Mouse (Mus musculus) ES-E14 (cell line): ENCODE results near the gene Gm10428. TPM values are rescaled to one million over a fixed set of nuclear protein-coding genes. Genes with fewer than 3 reads are reported as not detected.
A peak's percentile ranks its signal among the peaks of the same experiment; 100 is the strongest.

Experiments used
- DNase-seq: peaks from one replicate; pipeline ENCODE4 v3.0.0-alpha.2; 2013; ENCODE audit warnings: low read depth, low spot score
- H3K27ac ChIP-seq: 2 replicates; pipeline ENCODE4 v1.5.1; 2012; ENCODE audit warnings: low read depth, mild to moderate bottlenecking, low read length, moderate library complexity, mixed read lengths; ENCODE audit not compliant: poor library complexity, insufficient read depth, severe bottlenecking
- H3K36me3 ChIP-seq: 2 replicates; pipeline ENCODE4 v1.6.1; 2012; ENCODE audit warnings: mild to moderate bottlenecking, low read length, moderate library complexity, mixed read lengths; ENCODE audit not compliant: control insufficient read depth, poor library complexity, insufficient read depth, severe bottlenecking
- H3K4me1 ChIP-seq, 2 experiments: fragments of 150-350 bp in 1 of 2; sonication (generic) in 1 of 2; 2 replicates each; pipeline ENCODE4 v1.6.1; 2012; ENCODE audit warnings: low read length in 2 of 2, mild to moderate bottlenecking in 1 of 2, mixed read lengths in 1 of 2; ENCODE audit not compliant: control insufficient read depth in 2 of 2, insufficient read depth in 2 of 2, poor library complexity in 1 of 2
- H3K4me3 ChIP-seq, 2 experiments: fragments of 150-350 bp in 1 of 2; sonication (generic) in 1 of 2; 2 replicates each; pipeline ENCODE4 v1.5.1; 2012; ENCODE audit warnings: low read length in 2 of 2, low read depth in 1 of 2, mild to moderate bottlenecking in 1 of 2, mixed read lengths in 1 of 2; ENCODE audit not compliant: insufficient read depth in 1 of 2, poor library complexity in 1 of 2, severe bottlenecking in 1 of 2
- H3K9ac ChIP-seq: 2 replicates; pipeline ENCODE4 v1.6.1; 2012; ENCODE audit warnings: low read depth, mild to moderate bottlenecking, low read length, mixed read lengths; ENCODE audit not compliant: poor library complexity, insufficient read depth, severe bottlenecking
- H3K9me3 ChIP-seq: fragments of 150-350 bp; sonication (generic); 2 replicates; pipeline ENCODE4 v1.6.1; 2012; ENCODE audit warnings: low read depth, mild to moderate bottlenecking, low read length; ENCODE audit not compliant: control insufficient read depth, insufficient read depth
- CHD2 ChIP-seq: IDR thresholded peaks from 2 replicates; pipeline ENCODE4 v1.6.1; 2014; ENCODE audit warnings: mild to moderate bottlenecking, low read depth, low read length, inconsistent platforms
- HCFC1 ChIP-seq: IDR thresholded peaks from 2 replicates; pipeline ENCODE4 v1.6.1; 2012; ENCODE audit warnings: low read length, inconsistent platforms, borderline replicate concordance; ENCODE audit not compliant: insufficient read depth
- MAFK ChIP-seq: IDR thresholded peaks from 2 replicates; pipeline ENCODE4 v1.6.1; 2014; ENCODE audit warnings: mild to moderate bottlenecking, low read depth, low read length, inconsistent platforms; ENCODE audit not compliant: insufficient read depth
- ZC3H11A ChIP-seq: IDR thresholded peaks from 2 replicates; pipeline ENCODE4 v1.6.1; 2012; ENCODE audit warnings: low read depth, mild to moderate bottlenecking, inconsistent platforms, low read length, borderline replicate concordance
- ZNF384 ChIP-seq: IDR thresholded peaks from 2 replicates; pipeline ENCODE4 v1.6.1; 2012; ENCODE audit warnings: low read depth, low read length, inconsistent platforms
- in situ Hi-C, 2 experiments: fragments of 600-800 bp; cut with MboI; formaldehyde crosslinking; loops; one replicate each; pipeline ENCODE4 v1.15.1; 2025; ENCODE audit warnings: low sequenced_read_pairs in 2 of 2, inconsistent platforms in 1 of 2; ENCODE audit not compliant: unreplicated experiment in 2 of 2
- total RNA-seq: library from RNA; depleted of rRNA; stranded (reverse); fragments of 300-350 nt; gene quantifications from 2 replicates; pipeline ENCODE4 v1.2.3, GENCODE M21; 2012

The Gm10428 gene
- total RNA-seq, 1 experiment: not detected

- H3K9me3 ChIP-seq: no peaks in the 10 kb centered on the region
- no peak for TF ChIP-seq ZNF384
- in situ Hi-C loops: no loop called here
- no peak within 1 kb of the TSS for H3K27ac ChIP-seq
- no peaks in the 10 kb centered on the region for H3K36me3 ChIP-seq
- peak; percentile 81 for DNase-seq
- H3K9ac ChIP-seq: peak within 1 kb of the TSS; percentile 70
- 0 out of 4 replicates have a peak, but pooled peaks cover 0 to 2% of the 10 kb centered on the region in 2 experiments for H3K4me1 ChIP-seq
- H3K4me3 ChIP-seq: peak within 1 kb of the TSS; percentile 69
Observed at GRCm38 (mm10) chr11:62731311-62732021, 21.4 kb upstream of the Gm10428 start, which contains the start of gene Zfp287. TSS of gene Zfp287 (minus strand) at chr11:62731905.

GRCm38 (mm10) chr11:62732022-62732387 is 20.9 kb upstream of the Gm10428 start:
- no peaks in the 10 kb centered on the region for H3K9me3 ChIP-seq
- H3K27ac ChIP-seq: no peak overlapping the region
- in situ Hi-C loops: no loop called here
- no peak for DNase-seq
- TF ChIP-seq MAFK (no peak), CHD2 (no peak)
- 0 out of 4 replicates have a peak, but pooled peaks cover 0 to 2% of the 10 kb centered on the region in 2 experiments for H3K4me1 ChIP-seq
- no peak overlapping the region for H3K4me3 ChIP-seq
- H3K36me3 ChIP-seq: no peaks in the 10 kb centered on the region
- H3K9ac ChIP-seq: no peak overlapping the region

GRCm38 (mm10) chr11:62732665-62733064 is 20.2 kb upstream of the Gm10428 start:
- Histone ChIP-seq H3K9me3 (no peaks in the 10 kb centered on the region), H3K36me3 (no peaks in the 10 kb centered on the region), H3K4me1 (0 out of 4 replicates have a peak, but pooled peaks cover 0 to 2% of the 10 kb centered on the region in 2 experiments), H3K27ac (no peak overlapping the region), H3K9ac (no peak overlapping the region), H3K4me3 (no peak overlapping the region)
- no peak for DNase-seq
- no peak for TF ChIP-seq MAFK
- no peak for TF ChIP-seq ZC3H11A
- TF ChIP-seq ZNF384: no peak
- TF ChIP-seq CHD2: no peak
- TF ChIP-seq HCFC1: no peak
- in situ Hi-C loops: no loop called here

GRCm38 (mm10) chr11:62741186-62741585 is 11.7 kb upstream of the Gm10428 start:
- DNase-seq: no peak
- no peaks in the 10 kb centered on the region for H3K36me3 ChIP-seq
- H3K4me1 ChIP-seq: no peaks in the 10 kb centered on the region
- no peak overlapping the region for H3K27ac ChIP-seq
- H3K9ac ChIP-seq: no peak overlapping the region
- no peaks in the 10 kb centered on the region for H3K9me3 ChIP-seq
- H3K4me3 ChIP-seq: no peak overlapping the region
- TF ChIP-seq MAFK (no peak), CHD2 (no peak), ZC3H11A (no peak), ZNF384 (no peak), HCFC1 (no peak)
- in situ Hi-C loops: loop anchor here in 1 of 2 experiments (10.0 kb wide), 1 partner anchor 414 kb away; no protein-coding TSS in a partner anchor

GRCm38 (mm10) chr11:62742261-62742957 is 10.5 kb upstream of the Gm10428 start:
- H3K9ac ChIP-seq: no peak overlapping the region
- H3K36me3 ChIP-seq: no peaks in the 10 kb centered on the region
- in situ Hi-C loops: loop anchor here in 1 of 2 experiments (10.0 kb wide), 1 partner anchor 412 kb away; no protein-coding TSS in a partner anchor
- TF ChIP-seq ZNF384: no peak
- TF ChIP-seq HCFC1: no peak
- TF ChIP-seq CHD2: no peak
- TF ChIP-seq ZC3H11A: no peak
- no peak for TF ChIP-seq MAFK
- H3K4me3 ChIP-seq: no peak overlapping the region
- no peaks in the 10 kb centered on the region for H3K4me1 ChIP-seq
- no peak overlapping the region for H3K27ac ChIP-seq
- H3K9me3 ChIP-seq: no peaks in the 10 kb centered on the region
- DNase-seq: no peak
